Mouse (Mus musculus) ovary, postnatal 14 days (tissue): ENCODE measurements around the gene Cc2d2a.

Source experiments
- DNase-seq: peaks from one replicate; pipeline ENCODE4 v3.0.0; 2022; ENCODE audit warnings: low spot score

Gene Cc2d2a

DNA sequence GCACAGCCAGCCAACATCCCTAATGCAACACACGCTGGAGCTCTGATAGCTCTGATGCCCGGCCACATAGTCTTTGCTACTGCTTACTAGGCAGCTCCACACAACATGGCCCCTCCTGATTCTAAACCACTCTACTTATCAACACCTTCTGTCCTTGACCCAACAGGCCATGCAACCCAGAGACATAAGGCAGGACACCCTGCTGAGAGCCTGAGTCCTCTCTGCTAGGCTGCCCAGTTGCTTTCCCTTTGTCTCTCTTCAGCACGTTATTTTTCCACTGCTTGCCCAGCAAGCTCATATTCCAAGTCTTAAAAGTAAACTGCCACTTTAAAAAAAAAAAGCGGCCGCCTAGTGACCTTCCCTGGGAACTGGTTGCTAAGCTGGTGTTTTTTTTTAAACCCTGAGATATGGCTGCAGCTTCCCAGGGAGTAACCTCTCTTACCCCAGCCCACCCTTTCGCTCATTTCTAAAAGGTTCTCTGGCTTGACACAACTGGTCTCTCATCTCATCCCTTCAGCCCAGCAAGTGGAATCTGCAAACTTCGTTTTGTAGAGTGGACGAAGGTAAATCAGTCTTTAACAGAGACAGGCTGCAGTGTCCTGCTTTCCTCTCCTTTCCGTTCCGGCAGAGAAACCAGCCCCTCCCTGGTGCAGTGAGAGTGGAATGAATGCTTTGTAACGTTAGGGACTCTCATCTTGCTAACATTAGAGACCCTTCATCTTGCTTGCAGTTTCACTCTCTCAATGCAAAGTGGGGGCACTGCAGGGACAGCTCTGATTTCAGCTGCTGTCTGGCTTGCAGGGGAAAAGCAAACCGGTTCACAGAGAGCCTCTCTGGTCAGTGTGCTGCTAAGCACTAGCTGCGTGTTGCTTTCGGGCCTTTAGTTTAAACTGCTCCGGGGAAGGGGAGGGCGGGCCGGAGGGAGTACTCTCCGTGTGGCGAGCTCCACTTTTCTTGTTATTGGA, at the start of gene Cc2d2a:
Gene Cc2d2a (plus strand): TSS at position 350 of the 965 bp plus-strand sequence.
- peak; percentile 29 for DNase-seq

DNA sequence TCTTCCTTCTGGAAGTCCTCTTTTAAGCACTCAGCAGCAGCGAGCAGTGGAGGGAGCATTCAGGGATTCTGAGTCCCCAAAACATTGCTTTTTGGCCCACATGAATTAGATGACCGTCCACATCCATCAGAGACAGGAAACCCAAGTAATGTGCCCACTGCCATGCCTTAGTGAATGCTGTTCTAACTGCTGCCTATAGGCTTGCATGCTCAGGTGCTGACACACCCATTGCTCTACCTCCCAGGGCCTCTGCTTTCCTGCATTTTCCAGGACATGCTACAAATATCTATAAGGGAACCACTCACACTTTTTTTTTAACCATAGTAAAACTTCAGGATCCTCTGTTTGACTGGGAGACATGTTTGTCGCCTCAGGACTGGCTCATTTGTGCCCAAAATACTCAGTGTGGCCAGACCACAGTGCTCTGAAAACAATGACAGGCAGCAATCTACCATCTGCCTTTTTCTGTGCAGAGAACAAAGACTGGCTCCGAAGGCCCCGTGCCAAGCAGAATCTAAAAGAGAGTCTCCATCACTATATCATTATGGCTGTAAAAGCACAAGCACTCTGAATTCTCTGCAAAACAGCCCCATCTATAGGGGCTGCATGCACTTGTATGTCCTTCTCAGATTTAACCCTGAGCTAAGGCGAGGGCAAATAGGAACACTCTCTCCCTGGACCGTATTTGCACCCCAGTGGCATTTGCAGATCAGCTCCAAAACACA, 40.4 kb upstream of the Cc2d2a start:
- DNase-seq, result no peak

DNA sequence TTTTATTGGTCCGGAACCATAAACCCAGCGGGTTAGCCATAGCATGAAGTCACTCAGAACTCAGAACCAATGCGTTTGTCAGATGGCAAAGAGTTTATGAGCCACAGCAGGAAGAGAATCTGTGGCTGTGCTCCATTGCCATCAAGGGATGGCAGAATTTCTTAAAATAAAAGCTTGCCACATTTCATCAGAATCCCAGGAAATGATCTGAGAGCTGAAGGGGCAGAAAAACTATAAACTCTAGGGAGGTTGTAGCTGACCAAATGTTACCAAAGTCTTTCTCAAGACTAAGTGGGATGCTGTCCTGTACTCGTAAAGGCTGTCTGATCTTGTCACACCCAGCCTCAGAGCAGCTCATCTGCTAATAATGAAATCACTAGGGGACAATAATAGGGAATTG, 36.7 kb upstream of the Cc2d2a start:
- no peak for DNase-seq

DNA sequence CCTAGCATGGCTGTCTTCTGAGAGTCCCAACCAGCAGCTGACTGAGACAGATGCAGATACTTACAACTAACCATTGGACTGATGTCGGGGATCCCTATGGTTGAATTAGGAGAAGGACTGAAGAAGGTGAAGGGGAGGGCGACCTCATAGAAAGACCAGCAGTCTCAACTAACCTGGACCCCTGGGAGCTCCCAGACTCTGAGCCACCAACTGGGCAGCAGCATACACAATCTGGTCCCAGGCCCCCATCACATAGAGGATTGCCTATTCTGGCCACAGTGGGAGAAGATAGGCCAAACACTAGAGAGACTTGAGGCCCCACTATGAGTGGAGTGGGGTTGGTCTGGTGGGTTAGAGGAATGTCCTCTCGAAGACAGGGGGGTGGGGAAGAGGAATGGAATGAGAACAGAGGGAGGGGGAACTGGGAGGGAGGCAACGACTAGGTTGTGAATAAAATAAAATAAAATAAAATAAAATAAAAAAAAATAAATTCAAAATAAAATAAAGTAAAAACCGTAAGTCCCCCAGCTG, 28.0 kb upstream of the Cc2d2a start:
- DNase-seq, result no peak

DNA sequence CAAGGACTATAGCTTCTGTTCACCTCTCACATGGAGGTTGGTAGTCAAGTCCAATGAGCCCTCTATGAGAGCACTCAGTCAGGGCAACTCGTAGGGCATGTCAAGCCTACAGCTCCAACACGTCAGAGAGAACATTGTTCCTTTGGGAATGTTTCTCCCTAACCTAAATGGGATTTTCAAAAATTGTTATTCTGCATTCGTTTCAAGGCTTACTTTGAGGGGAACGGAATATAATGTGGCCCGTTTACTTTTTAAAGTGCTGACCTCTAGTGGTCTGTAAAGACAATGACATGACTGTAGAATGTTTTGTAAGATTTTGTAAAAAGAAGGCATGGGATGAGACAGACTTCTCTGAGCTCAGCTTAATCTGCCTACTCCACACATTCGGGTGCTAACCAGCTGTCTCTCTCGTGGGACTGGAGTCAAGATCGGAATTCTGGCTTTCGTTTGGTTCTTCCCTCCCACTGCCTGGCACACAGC, 27.5 kb upstream of the Cc2d2a start:
- no peak for DNase-seq

DNA sequence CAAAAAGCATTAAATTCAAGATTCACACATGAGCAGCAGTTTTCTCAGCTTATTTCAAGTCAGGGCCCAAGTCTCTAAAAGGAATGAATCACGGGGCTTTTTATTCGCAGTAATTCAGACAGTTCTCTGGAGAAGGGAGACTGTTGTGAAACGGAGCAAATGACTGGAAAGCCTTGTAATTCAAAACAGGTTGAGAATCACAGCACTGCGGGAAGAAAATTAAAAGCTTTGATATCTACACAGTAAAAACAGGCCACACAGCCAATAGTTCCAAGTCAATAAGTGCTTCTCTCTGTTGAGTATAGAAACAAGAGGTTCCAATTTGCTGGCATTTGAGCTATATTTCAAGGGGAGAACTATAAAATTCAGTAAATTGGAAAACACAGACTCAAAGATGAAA, 17.1 kb upstream of the Cc2d2a start:
- DNase-seq, result no peak

DNA sequence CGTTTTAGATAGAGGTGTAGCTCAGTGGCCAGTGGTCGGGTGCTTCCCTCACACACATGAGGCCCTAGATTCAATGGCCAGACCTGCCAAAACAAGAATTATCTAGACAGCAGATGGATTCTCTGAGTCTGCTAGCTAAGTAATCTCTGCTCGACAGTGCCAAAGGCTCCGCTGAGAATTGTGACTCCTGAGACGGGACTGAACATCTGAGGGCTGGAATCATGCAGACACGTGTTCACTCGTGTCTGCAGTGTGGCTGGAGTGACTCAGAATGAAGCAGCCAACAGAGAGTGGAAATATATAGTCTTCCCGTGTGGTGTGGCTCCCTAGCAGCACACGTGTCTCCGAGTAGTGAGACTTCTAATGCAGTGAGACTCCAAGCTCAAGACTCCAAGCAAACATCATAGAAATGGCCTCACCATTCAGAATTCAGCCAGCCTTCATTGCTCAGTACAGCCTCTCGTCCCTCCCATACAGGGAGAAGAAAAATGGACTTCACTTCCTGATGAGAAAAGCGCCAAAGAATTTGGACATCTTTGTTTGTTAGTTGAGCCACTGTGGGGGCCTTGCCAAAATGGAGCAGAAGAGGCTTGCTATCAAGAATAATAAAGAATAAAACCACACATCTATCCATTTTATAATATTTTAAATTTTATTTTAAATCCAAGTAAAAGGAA, 14.9 kb upstream of the Cc2d2a start:
- no peak for DNase-seq

DNA sequence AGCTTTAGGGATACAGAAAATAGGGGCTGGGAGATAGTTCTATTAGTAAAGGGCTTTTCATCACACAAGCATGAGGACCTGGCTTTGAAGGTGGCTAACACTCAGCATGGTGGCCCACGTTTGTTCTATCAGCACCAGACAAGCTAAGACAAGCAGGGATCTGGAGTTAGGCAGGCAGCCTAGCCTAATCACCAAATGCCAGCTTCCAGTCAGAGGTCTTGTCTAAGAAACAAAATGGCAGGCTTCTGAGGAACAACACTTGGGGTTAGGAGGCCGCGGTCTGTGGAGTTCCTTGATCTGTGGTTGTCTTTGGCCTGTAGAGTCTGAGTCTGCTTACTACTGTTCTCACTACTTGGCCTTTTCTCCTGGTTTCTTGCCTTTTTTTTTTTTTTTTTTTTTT, 648 bp upstream of the Cc2d2a start:
- DNase-seq, result no peak

DNA sequence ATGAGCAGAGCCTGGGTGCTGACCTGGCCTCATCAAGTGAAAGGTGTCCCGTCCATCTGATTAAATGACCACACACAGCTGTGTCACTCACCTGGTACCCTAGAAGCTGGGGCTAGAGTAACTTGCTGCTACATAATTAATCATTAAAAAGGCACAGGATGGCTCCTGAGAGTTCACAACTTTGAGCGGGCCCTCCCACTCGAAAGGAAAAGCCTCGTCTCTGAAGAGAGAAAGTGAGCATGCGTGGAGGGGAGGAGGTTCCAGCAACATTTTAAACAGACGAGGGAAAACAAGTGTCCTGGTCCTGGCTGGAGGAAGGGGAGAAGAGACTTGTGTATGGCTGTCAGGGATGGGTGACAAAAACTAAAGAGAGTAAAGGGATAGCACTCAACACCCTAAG, 1.4 kb downstream of the Cc2d2a start:
- DNase-seq, result no peak

DNA sequence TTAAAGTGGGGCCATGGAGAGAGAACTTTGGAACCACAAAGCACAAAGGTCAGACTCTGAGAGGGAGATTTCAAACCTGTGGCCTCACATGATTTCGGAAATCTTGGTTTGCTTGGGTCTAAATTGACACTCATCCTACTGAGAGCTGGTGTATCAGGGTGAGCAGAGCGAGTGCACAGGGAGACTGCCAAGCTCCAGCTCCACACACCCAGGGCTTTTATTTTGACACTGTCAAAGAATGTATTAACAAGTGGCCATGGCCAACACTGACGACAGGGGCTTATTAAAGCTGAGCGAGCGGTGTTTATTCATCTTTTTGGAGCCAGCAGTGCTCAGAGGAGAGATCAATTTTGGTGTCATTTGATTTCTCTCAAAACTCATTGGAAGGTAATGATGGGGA, 3.0 kb downstream of the Cc2d2a start:
- no peak for DNase-seq

DNA sequence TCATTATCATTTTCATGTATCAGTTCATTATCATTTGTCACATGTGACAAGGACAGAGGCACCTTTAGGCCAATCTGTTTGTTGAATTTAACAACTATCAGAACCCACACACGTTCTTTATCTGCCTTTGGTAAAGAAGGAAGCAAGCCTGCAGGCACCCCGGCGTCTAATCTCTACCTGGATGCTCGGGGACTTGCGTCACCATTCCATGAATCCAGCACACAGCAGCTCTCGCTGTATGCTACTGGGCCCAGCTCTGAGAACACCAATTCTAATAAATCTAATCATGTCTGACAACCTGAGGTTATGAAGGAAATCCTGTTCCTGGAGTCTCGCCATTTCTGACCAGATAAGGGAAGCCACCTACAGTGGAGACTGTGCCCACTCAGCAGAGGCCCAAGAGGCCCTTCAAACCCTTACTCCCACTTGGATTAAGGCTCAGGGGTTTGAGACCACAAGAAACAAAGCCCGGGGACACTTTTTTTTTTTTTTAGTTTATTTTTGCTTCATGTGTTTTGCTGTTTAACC, 7.0 kb downstream of the Cc2d2a start:
- no peak for DNase-seq

DNA sequence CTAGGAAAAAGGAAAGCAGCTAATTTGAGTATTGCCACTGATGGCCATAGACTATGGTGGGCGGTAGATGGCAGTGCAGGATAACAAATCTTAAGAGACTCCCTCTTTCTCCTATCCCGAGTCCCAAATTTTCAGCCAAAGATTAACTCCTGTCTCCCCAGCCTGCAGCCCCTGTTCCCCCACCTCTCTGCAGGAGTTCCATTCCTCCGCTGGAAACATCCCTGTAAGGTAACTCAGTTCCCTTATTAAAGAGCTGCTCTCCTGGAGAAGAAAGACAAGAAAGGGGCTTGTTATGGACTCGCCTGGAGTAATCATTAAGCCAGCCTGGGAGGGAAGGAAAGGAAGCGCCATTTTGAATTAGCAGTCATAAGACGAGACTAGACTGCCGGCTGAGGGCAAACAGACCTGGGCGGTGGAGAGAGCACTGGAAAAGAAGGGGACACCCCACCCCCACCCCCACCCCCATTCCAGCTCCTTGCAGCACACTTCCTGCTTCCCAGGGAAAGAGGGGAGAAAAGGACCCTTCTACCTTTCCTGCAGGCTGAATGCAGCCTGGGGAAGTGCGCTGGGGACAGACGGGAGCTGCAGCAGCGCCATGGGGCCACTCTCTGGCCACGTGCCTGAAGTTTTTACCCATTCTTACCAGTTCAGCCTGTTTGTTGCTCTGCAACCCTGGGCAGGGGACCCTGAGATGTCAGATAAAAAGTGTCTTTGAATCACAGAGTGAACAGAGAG, 10.2 kb downstream of the Cc2d2a start:
- peak; percentile 66 for DNase-seq

DNA sequence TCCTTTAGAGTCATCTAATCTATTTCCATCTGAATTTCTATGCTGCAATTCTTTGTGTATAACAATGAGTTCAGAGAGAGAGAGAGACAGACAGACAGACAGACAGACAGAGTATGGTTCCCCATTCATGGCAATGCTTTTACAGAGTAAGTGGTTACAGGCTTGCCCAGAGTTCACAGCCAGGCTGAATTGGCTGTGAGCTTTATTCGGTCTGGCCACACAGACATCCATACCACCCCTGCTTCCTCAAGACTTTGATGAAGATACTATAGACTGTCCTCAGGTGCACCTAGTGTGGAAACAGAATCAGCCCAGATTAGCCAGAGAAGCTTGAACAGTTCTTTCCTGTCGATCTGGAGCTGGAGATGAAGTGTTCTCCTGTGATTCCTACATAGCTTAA, 10.9 kb downstream of the Cc2d2a start:
- no peak for DNase-seq

DNA sequence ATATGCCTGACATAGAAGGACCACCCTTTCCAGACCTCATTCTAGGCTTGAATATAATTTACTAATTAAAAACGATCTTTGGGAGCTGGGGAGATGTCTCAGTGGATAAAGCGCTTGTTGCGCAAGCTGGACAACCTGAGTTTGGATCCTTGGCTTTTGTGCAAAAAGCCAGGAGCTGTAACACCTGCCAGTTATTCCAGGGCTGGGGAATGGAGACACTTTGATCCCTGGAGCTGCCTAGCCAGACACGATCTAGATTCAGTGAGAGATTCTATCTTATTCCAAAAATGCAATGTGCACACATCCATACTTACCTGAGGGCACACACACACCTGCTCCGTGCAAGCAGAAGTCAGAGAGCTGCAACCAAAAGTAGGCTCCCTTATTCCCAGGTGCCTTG, 23.3 kb downstream of the Cc2d2a start:
- DNase-seq, result no peak

DNA sequence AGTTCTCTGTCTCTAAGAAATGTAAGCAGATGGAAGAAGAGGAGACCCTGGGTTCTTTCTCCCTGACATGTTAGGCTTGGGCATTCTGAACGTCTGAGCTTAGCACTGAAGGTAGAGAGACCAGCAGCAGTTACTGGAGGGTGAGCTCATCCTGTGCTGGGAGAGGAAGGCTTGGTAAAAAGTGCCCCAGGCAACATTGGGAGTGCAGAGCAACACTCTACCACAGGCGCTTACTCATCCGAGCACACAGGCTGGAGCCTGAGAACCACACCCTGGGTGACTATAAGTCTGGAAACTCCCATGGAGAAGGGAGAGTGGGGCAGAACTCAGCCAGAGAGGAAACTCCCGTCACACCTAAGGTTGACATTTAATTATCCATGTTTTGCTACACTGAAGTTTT, 30.3 kb downstream of the Cc2d2a start:
- no peak for DNase-seq

DNA sequence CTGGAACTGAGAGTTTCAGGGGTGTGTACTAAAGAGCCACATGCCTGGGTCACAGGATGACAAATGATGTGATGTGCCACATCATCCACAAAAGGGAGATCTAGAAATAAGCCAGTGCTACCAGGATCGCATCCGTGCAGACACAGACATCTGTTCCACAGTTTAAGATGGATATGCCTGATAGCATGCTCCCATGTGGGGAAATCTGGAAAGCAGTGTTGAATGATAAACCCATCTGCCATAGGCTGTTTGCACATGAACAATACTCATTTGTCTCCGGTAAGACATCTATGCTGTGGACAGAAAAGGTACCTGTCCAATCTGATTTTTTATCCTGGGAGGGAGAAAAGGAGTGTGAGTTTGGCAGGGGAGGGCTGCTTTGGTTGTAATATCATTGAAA, 35.0 kb downstream of the Cc2d2a start:
- no peak for DNase-seq

DNA sequence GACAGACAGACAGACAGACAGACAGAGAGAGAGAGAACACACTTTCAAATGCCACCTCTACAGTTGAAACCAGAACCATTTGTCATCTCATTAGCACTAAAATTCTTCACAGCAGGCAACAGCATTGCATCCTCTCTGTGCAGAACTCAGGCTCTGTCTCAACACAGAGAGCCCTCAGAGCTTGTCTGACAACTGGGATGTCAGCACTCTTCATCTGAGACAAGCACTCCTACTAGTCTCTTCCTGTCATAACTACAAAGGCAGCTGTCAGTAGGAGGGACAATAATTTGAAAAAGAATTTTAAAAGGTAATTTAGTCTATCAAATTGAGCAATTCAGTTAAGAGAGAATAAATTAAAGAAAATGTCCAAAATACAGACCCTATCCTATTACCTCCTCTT, 37.1 kb downstream of the Cc2d2a start:
- no peak for DNase-seq

DNA sequence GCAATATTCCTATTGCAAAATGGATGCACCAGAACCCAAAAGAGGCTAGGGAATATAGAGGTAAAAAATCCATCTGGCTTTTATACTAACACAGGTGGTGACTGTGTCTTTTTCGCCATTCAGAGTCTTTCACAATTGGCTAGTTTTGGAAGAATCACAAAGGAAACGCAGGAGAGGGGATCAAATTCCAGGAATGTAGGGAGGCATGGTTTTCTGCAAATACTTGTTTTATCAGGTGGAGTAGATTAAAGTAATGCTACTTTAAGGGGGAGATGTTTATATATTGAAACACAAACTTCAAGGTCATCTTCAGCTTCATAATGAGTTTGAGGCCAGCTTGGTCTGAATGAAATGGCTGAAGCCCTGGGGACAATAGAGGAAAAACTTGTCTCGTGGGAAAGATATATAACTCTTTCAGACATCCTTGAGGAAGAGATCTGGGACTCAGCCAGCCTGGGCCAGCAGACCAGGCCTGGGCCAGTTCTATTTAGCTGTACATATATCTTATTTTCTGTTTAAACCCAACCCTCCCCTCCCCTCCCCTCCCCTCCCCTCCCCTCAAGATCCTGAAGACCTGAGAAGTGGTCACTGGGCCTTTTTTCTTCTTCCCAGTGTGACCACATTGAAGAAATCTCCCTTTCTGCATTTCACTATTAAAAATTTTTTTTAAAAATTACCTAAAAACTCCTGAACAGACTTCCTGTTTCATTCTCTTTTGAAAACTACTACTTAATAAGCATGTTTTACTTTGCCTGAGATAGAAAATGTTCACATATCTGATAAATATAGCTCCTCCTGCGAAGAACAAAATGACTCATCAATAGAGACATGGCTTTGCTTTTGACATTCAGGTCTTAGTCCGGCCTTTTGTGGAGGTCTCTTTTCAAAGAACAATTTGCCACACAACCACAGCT, 59.6 kb downstream of the Cc2d2a start:
- no peak for DNase-seq

DNA sequence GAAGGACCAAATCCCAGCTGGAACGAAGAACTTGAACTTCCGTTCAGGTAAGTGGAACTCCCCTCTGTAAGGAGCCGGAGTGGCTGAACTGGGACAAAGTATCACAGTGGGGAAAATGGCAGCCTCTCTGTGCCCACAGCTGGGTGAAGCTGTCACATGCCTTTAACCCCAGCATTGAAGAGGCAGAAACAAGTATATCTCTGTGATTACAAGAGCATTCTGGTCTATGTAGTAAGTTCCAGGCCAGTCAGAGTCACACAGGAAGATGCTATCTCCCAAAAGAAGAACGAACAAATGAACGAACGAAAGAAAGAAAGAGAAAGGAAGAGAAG, 60.3 kb downstream of the Cc2d2a start:
- DNase-seq, result no peak

DNA sequence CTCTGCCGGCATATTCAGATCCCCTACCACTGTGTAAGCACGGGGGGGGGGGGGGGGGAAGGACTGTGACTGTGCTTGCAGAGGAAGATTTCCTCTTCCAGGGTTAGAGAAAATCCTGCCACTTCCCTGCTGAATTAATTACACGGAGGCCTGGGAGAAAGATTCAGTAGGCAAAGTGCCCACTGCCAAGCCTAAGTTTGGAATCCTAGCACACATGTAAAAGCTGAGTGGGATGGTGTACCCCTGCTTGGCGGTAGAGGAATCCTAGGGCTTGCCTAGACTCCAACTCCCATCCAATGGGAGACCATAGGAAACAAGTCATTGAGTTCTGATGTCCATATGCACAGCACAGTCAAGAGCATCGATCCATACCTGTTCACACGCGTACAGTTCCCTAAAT, 61.7 kb downstream of the Cc2d2a start:
- DNase-seq, result no peak
